Comparison of ENCODE assay signal across 8 mouse cellular contexts in the genomic region with DNA sequence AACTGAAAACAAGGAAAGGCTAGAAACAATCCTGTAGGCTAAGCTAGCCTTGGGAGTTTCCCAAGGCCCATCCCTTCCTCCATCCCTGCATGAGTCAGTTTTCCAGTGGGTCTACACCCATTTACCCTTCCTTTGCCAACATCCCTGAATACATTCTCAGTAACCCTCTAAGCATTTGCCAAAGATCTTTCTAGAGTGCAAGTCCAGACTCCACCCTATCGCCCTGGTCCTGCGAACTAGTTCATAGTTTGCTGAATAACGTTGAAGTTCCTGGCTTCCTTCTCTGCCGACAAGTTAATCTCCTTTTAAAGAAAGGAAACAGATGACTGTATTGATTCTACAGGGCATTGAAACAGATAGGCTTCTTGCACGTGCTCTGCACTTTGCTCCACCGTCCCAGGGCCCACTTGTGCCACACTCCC. TPM values are rescaled to one million over a fixed set of nuclear protein-coding genes. Genes with fewer than 3 reads are reported as not detected.
DNase-seq lines count a peak whose midpoint lies in the region; ATAC-seq lines count a peak whose summit lies in the region.

No protein-coding gene starts in this region.

- H3K79me2 ChIP-seq in macrophage (ENCODE audit: inconsistent target), result peaks cover 89% of the 10 kb centered on the region

- intact Hi-C loops in left cerebral cortex, postnatal 25 days (cut with DNase I), result no loop called here

- no peak for DNase-seq in kidney, postnatal 14 days
- peak; percentile 48 for DNase-seq in adrenal gland, postnatal 14 days
- no peak for DNase-seq in frontal cortex, postnatal 10 days (ENCODE audit: low spot score in 2 of 2)
- DNase-seq in left cerebral cortex, postnatal 25 days (ENCODE audit: low spot score in 2 of 2), result no peak
- DNase-seq in right cerebral cortex, postnatal 10 days (ENCODE audit: low spot score in 2 of 2), result no peak

- H3K27me3 ChIP-seq in kidney, embryonic 16.5 days (ENCODE audit: insufficient read depth, low read length), result no peaks in the 10 kb centered on the region
- no peaks in the 10 kb centered on the region for H3K27me3 ChIP-seq in heart, embryonic 13.5 days (replicated peaks)

- no peak overlapping the region for H3K4me3 ChIP-seq in kidney, embryonic 16.5 days (ENCODE audit: low read length)
- peak overlapping the region; percentile 91; the same call in 1 of the 2 replicates for H3K4me3 ChIP-seq in heart, embryonic 13.5 days
- H3K4me3 ChIP-seq in macrophage (ENCODE audit: inconsistent target), result no peak overlapping the region

- H3K4me1 ChIP-seq in kidney, embryonic 16.5 days (ENCODE audit: insufficient read depth, low read length), result peaks cover 35% of the 10 kb centered on the region
- H3K4me1 ChIP-seq in heart, embryonic 13.5 days, result peaks cover 39% of the 10 kb centered on the region

- H3K4me2 ChIP-seq in kidney, embryonic 16.5 days (replicated peaks; ENCODE audit: low read depth, low read length), result peak overlapping the region; percentile 18; the same call in 1 of the 2 replicates
- peak overlapping the region; percentile 78 for H3K4me2 ChIP-seq in heart, embryonic 13.5 days

- ATAC-seq in kidney, embryonic 16.5 days (ENCODE audit: low FRiP score, low TSS enrichment), result no peak
- ATAC-seq in heart, embryonic 13.5 days (ENCODE audit: extremely low read depth, insufficient number of reproducible peaks, low FRiP score, low TSS enrichment), result no peak

- peak overlapping the region; percentile 94; the same call in 1 of the 2 replicates for H3K27ac ChIP-seq in kidney, embryonic 16.5 days (ENCODE audit: low read length)
- H3K27ac ChIP-seq in heart, embryonic 13.5 days (replicated peaks), result peak overlapping the region; percentile 99
- H3K27ac ChIP-seq in macrophage, result peak overlapping the region; percentile 88

- no peaks in the 10 kb centered on the region for H3K36me3 ChIP-seq in kidney, embryonic 16.5 days (ENCODE audit: insufficient read depth, low read length)
- no peaks in the 10 kb centered on the region for H3K36me3 ChIP-seq in heart, embryonic 13.5 days
- no peaks in the 10 kb centered on the region for H3K36me3 ChIP-seq in macrophage (ENCODE audit: inconsistent target)

- WGBS in kidney, embryonic 16.5 days, result 64% methylated on average over 6 of the region's 6 CpGs
- 39% methylated on average over 6 of the region's 6 CpGs for WGBS in heart, embryonic 13.5 days
- WGBS in macrophage (ENCODE audit: missing documents), result 10% methylated on average over 6 of the region's 6 CpGs

- H3K9ac ChIP-seq in kidney, embryonic 16.5 days (replicated peaks; ENCODE audit: low read length), result no peak overlapping the region; the same call in 1 of the 2 replicates
- 0 out of 2 replicates have a peak overlapping the region, but pooled peaks have one; percentile 19 for H3K9ac ChIP-seq in heart, embryonic 13.5 days

- H3K9me3 ChIP-seq in kidney, embryonic 16.5 days (ENCODE audit: low read length), result no peaks in the 10 kb centered on the region
- H3K9me3 ChIP-seq in heart, embryonic 13.5 days, result no peaks in the 10 kb centered on the region

RNA-seq across cellular contexts. Expression of gene Mbnl1, which starts 26.5 kb away (rescaled TPM):
- polyA plus RNA-seq in kidney, embryonic 16.5 days (2015; fragmentation: Nextera tagmentation; extraction: Ambion mirVana), result 83.6 and 88.5 TPM in 2 replicates
- total RNA-seq in adrenal gland, postnatal 14 days (2021), result 355 and 386 TPM in 2 replicates
- polyA plus RNA-seq in heart, embryonic 13.5 days (2015; fragmentation: Nextera tagmentation; extraction: Ambion mirVana), result 60.3 and 66.0 TPM in 2 replicates
- total RNA-seq in macrophage (2018; cell fraction: chromatin; rRNA removed), result 1,000 to 10,000 TPM in 15 of 26 experiments, 100 to 1,000 TPM in 10, 10 to 100 TPM in 1; 83.6 to 1,534 (median 1,127) TPM
- total RNA-seq in macrophage (2018; cell fraction: cytosol; rRNA removed), result 100 to 1,000 TPM; 334 to 648 (median 462) TPM
- total RNA-seq in macrophage (2018; cell fraction: nucleus; rRNA removed), result 1,000 to 10,000 TPM in 11 of 26 experiments, 100 to 1,000 TPM in 15; 271 to 1,882 (median 927) TPM
- polyA plus RNA-seq in macrophage (2018), result 311 to 412 TPM (median 370 TPM) in 3 replicates
- 100 to 1,000 TPM; 135 to 150 TPM for total RNA-seq in left cerebral cortex, postnatal 25 days (2021)
